Mouse (Mus musculus): Measurements from ENCODE around the gene Spa17. TPM values are rescaled to one million over a fixed set of nuclear protein-coding genes. Genes with fewer than 3 reads are reported as not detected.

Gene Spa17
- polyA plus RNA-seq, 1 experiment = 1.3 TPM

DNA sequence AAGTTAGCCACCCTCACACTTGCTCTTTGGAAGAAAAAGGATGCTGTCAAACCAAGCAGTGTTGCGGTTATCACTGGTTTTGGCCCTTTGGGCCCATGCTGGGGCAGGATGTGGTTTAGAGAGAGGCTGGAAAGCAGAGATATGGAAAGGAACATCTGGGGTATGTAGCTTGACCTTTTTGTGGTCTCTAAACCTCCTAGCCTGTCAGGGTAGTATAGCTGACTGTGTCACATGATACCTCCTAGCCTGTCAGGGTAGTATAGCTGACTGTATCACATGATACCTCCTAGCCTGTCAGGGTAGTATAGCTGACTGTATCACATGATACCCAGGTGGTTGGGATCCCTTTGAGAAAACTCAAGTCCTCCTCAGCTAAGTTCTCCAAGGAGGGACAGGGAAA, 59.2 kb downstream of the Spa17 start:
- Histone ChIP-seq H3K27ac (ENCODE audit: insufficient read depth, low read depth, low read length) (no peak overlapping the region), H3K4me1 (ENCODE audit: control insufficient read depth, insufficient read depth, low read length) (0 out of 2 replicates have a peak, but pooled peaks cover 2% of the 10 kb centered on the region), H3K4me3 (ENCODE audit: insufficient read depth, low read length) (no peak overlapping the region)
- TF ChIP-seq CTCF (IDR thresholded peaks at IDR 0.05; ENCODE audit: low read depth, low read length) (no peak), POLR2A (IDR thresholded peaks at IDR 0.05; ENCODE audit: borderline replicate concordance, low read depth, low read length) (no peak)

Other genes with a start within 250 kb of the Spa17 start
- not detected in 2 replicates for gene Hepacam, start 246.4 kb downstream of the Spa17 start, polyA plus RNA-seq (2012; ENCODE audit: insufficient read depth, insufficient read length, missing spikeins)
- gene Robo4, start 211.8 kb downstream of the Spa17 start, polyA plus RNA-seq (2012; ENCODE audit: insufficient read depth, insufficient read length, missing spikeins) = 0.12 TPM in 1 of 2 replicates, not detected in the other
- gene Robo3, start 180.5 kb downstream of the Spa17 start, polyA plus RNA-seq (2012; ENCODE audit: insufficient read depth, insufficient read length, missing spikeins) = not detected in 2 replicates
- 23.5 and 27.3 TPM in 2 replicates for gene Msantd2, start 124.4 kb downstream of the Spa17 start, polyA plus RNA-seq (2012; ENCODE audit: insufficient read depth, insufficient read length, missing spikeins)
- 0.97 TPM in 1 of 2 replicates, not detected in the other for gene Esam, start 85.6 kb downstream of the Spa17 start, polyA plus RNA-seq (2012; ENCODE audit: insufficient read depth, insufficient read length, missing spikeins)
- not detected in 2 replicates for gene Vsig2, start 74.5 kb downstream of the Spa17 start, polyA plus RNA-seq (2012; ENCODE audit: insufficient read depth, insufficient read length, missing spikeins)
- not detected in 2 replicates for gene Nrgn, start 60.8 kb downstream of the Spa17 start, polyA plus RNA-seq (2012; ENCODE audit: insufficient read depth, insufficient read length, missing spikeins)
- 28.8 and 31.5 TPM in 2 replicates for gene Siae, start 58.0 kb downstream of the Spa17 start, polyA plus RNA-seq (2012; ENCODE audit: insufficient read depth, insufficient read length, missing spikeins)
- gene Tbrg1, start 43.6 kb upstream of the Spa17 start, polyA plus RNA-seq (2012; ENCODE audit: insufficient read depth, insufficient read length, missing spikeins) = 36.4 and 36.5 TPM in 2 replicates
- gene Panx3, start 55.5 kb upstream of the Spa17 start, polyA plus RNA-seq (2012; ENCODE audit: insufficient read depth, insufficient read length, missing spikeins) = not detected in 2 replicates
- not detected in 2 replicates for gene Olfr160, start 102.5 kb upstream of the Spa17 start, polyA plus RNA-seq (2012; ENCODE audit: insufficient read depth, insufficient read length, missing spikeins)
- gene Olfr874, start 131.4 kb upstream of the Spa17 start, polyA plus RNA-seq (2012; ENCODE audit: insufficient read depth, insufficient read length, missing spikeins) = not detected in 2 replicates
- not detected in 2 replicates for gene Olfr875, start 158.1 kb upstream of the Spa17 start, polyA plus RNA-seq (2012; ENCODE audit: insufficient read depth, insufficient read length, missing spikeins)
- 0.17 TPM in 1 of 2 replicates, not detected in the other for gene Olfr876, start 189.3 kb upstream of the Spa17 start, polyA plus RNA-seq (2012; ENCODE audit: insufficient read depth, insufficient read length, missing spikeins)
- not detected in 2 replicates for gene Olfr877, start 240.5 kb upstream of the Spa17 start, polyA plus RNA-seq (2012; ENCODE audit: insufficient read depth, insufficient read length, missing spikeins)